8 mouse cellular contexts compared by ENCODE assay signal in the genomic region with DNA sequence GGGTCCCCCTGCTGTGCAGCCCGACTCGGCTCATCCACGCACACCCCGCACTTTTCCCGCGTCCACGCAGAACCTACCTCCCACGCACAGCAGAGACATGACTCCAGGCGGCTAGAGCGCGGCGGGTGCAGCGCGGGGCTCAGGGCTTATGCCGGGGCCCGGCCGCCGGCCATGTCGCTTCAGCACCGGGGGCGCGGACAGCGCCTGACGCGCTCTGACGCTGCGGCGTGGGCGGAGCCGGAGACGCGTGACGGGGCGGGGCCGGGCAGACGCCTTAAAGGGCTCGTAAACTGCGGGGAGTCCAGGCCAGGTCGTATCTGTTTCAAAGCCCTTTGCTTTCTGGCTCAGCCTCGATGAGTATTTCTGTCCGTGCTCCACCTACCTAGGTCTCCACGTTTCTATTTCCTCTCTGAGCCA. TPM values are rescaled to one million over a fixed set of nuclear protein-coding genes. Genes with fewer than 3 reads are reported as not detected.
DNase-seq lines count a peak whose midpoint lies in the region; ATAC-seq and TF ChIP-seq lines count a peak whose summit lies in the region.

A gene (minus strand): TSS at position 209 of the 417 bp plus-strand sequence.

- WGBS in heart, embryonic 13.5 days: under 1% methylated on average over 42 of the region's 42 CpGs
- under 1% methylated on average over 42 of the region's 42 CpGs for WGBS in kidney, postnatal 0 days
- 0% methylated on average over 42 of the region's 42 CpGs for WGBS in liver, embryonic 11.5 days

- DNase-seq in CD4-positive helper T cell, adult 2 months (ENCODE audit: low read depth, low spot score): peak; percentile 91
- peak; percentile 79 for DNase-seq in brain, embryonic 18.5 days (ENCODE audit: low read depth, low spot score)
- DNase-seq in kidney, postnatal 0 days (ENCODE audit: low spot score): peak; percentile 89
- peak; percentile 90 for DNase-seq in liver, embryonic 11.5 days (ENCODE audit: low spot score)
- DNase-seq in spleen, postnatal 4 days (ENCODE audit: low spot score in 2 of 2): peak; percentile 90 to 98

- peaks cover 50% of the 10 kb centered on the region for H3K27me3 ChIP-seq in erythroblast, embryonic 14.5 days (ENCODE audit: control insufficient read depth)
- H3K27me3 ChIP-seq in heart, embryonic 13.5 days (replicated peaks): peaks cover 8% of the 10 kb centered on the region
- H3K27me3 ChIP-seq in kidney, postnatal 0 days (ENCODE audit: insufficient read depth, low read length): peaks cover 5% of the 10 kb centered on the region; the same call in 1 of the 2 replicates
- peaks cover 33% of the 10 kb centered on the region for H3K27me3 ChIP-seq in liver, embryonic 11.5 days (replicated peaks; ENCODE audit: control insufficient read depth, insufficient read depth, low read length)
- no peaks in the 10 kb centered on the region for H3K27me3 ChIP-seq in myocyte (ENCODE audit: control insufficient read depth, insufficient read depth, insufficient read length)

- H3K9me3 ChIP-seq in erythroblast, embryonic 14.5 days (ENCODE audit: control insufficient read depth, low read length): no peaks in the 10 kb centered on the region
- no peaks in the 10 kb centered on the region for H3K9me3 ChIP-seq in heart, embryonic 13.5 days
- no peaks in the 10 kb centered on the region for H3K9me3 ChIP-seq in kidney, postnatal 0 days (replicated peaks; ENCODE audit: low read length)
- H3K9me3 ChIP-seq in liver, embryonic 11.5 days (ENCODE audit: control insufficient read depth, low read length): no peaks in the 10 kb centered on the region

- ATAC-seq in heart, embryonic 13.5 days (ENCODE audit: extremely low read depth, insufficient number of reproducible peaks, low FRiP score, low TSS enrichment): no peak; the same call in 1 of the 2 replicates
- peak; percentile 43 for ATAC-seq in kidney, postnatal 0 days (replicated peaks; ENCODE audit: low FRiP score, low read depth)
- ATAC-seq in liver, embryonic 11.5 days (replicated peaks; ENCODE audit: low FRiP score): peak; percentile 62

- H3ac ChIP-seq in myocyte (ENCODE audit: control insufficient read depth, insufficient read length): no peak within 1 kb of the TSS

- TF ChIP-seq CTCF in kidney, postnatal 0 days (IDR thresholded peaks at IDR 0.05; ENCODE audit: low read depth): no peak

- H3K4me2 ChIP-seq in heart, embryonic 13.5 days: peak within 1 kb of the TSS; percentile 82
- H3K4me2 ChIP-seq in kidney, postnatal 0 days (ENCODE audit: low read length): peak within 1 kb of the TSS; percentile 81
- peak within 1 kb of the TSS; percentile 99 for H3K4me2 ChIP-seq in liver, embryonic 11.5 days
- peak within 1 kb of the TSS; percentile 85 for H3K4me2 ChIP-seq in myocyte (ENCODE audit: low read depth)

- peaks cover 25% of the 10 kb centered on the region for H3K4me1 ChIP-seq in erythroblast, embryonic 14.5 days (ENCODE audit: control insufficient read depth)
- H3K4me1 ChIP-seq in heart, embryonic 13.5 days: peaks cover 58% of the 10 kb centered on the region
- peaks cover 27% of the 10 kb centered on the region for H3K4me1 ChIP-seq in kidney, postnatal 0 days (replicated peaks; ENCODE audit: insufficient read depth, low read length)
- H3K4me1 ChIP-seq in liver, embryonic 11.5 days (replicated peaks; ENCODE audit: control insufficient read depth, insufficient read depth, low read length): peaks cover 28% of the 10 kb centered on the region

- H3K9ac ChIP-seq in heart, embryonic 13.5 days: peak within 1 kb of the TSS; percentile 73
- H3K9ac ChIP-seq in kidney, postnatal 0 days (ENCODE audit: low read depth, low read length): no peak within 1 kb of the TSS
- peak within 1 kb of the TSS; percentile 15; the same call in 1 of the 2 replicates for H3K9ac ChIP-seq in liver, embryonic 11.5 days (ENCODE audit: low read depth, low read length)

- no peak within 1 kb of the TSS; the same call in 1 of the 2 replicates for H3K27ac ChIP-seq in heart, embryonic 13.5 days (replicated peaks)
- no peak within 1 kb of the TSS for H3K27ac ChIP-seq in kidney, postnatal 0 days
- H3K27ac ChIP-seq in liver, embryonic 11.5 days (ENCODE audit: low read depth, low read length): no peak within 1 kb of the TSS

- no peaks in the 10 kb centered on the region for H3K36me3 ChIP-seq in erythroblast, embryonic 14.5 days (ENCODE audit: control insufficient read depth)
- no peaks in the 10 kb centered on the region for H3K36me3 ChIP-seq in heart, embryonic 13.5 days
- H3K36me3 ChIP-seq in kidney, postnatal 0 days (ENCODE audit: insufficient read depth, low read length): no peaks in the 10 kb centered on the region
- H3K36me3 ChIP-seq in liver, embryonic 11.5 days (ENCODE audit: control insufficient read depth, insufficient read depth, low read length): no peaks in the 10 kb centered on the region
- no peaks in the 10 kb centered on the region for H3K36me3 ChIP-seq in myocyte (ENCODE audit: control insufficient read depth, insufficient read depth)

- H3K4me3 ChIP-seq in erythroblast, embryonic 14.5 days (replicated peaks): peak within 1 kb of the TSS; percentile 59
- H3K4me3 ChIP-seq in heart, embryonic 13.5 days: peak within 1 kb of the TSS; percentile 53
- H3K4me3 ChIP-seq in kidney, postnatal 0 days (replicated peaks; ENCODE audit: low read depth, low read length): peak within 1 kb of the TSS; percentile 41
- peak within 1 kb of the TSS; percentile 63 for H3K4me3 ChIP-seq in liver, embryonic 11.5 days (ENCODE audit: low read depth, low read length)
- peak within 1 kb of the TSS; percentile 44 for H3K4me3 ChIP-seq in myocyte

- H3K79me2 ChIP-seq in myocyte (ENCODE audit: control insufficient read depth, insufficient read depth): no peaks in the 10 kb centered on the region

- no peak for TF ChIP-seq POLR2A in myocyte (IDR thresholded peaks at IDR 0.05; ENCODE audit: insufficient read length, low read depth)

TF ChIP-seq in myocyte, 11 proteins besides CTCF, POLR2A, EP300 and RAD21:
- TF ChIP-seq TCF3 (IDR thresholded peaks at IDR 0.05; ENCODE audit: insufficient read length, low read depth) (peak; percentile 6), MYOG (IDR thresholded peaks at IDR 0.05; ENCODE audit: control insufficient read depth in 1 of 3, insufficient read depth in 1 of 3, insufficient read length in 2 of 3, low read depth in 2 of 3) (peak in 1 of 3 experiments; percentile 27), REST (IDR thresholded peaks at IDR 0.05; ENCODE audit: insufficient read depth, insufficient read length) (peak; percentile 85), TCF12 (IDR thresholded peaks at IDR 0.05; ENCODE audit: insufficient read depth, poor library complexity, severe bottlenecking) (no peak), MYOD1 (IDR thresholded peaks at IDR 0.05; ENCODE audit: control insufficient read depth in 1 of 3, insufficient read length in 2 of 3, low read depth in 2 of 3) (no peak), USF1 (IDR thresholded peaks at IDR 0.05; ENCODE audit: low read depth) (peak; percentile 24), SRF (IDR thresholded peaks at IDR 0.05; ENCODE audit: control insufficient read depth, insufficient read length, low read depth) (no peak)
TF ChIP-seq in myocyte: peak in this region for 4.

RNA-seq across cellular contexts. Expression of the gene that starts here (rescaled TPM):
- polyA plus RNA-seq in erythroblast, embryonic 14.5 days (2012): 0.01 TPM in 1 of 2 replicates, not detected in the other
- 0.39 and 0.40 TPM in 2 replicates for polyA plus RNA-seq in heart, embryonic 13.5 days (2015; fragmentation: Nextera tagmentation; extraction: Ambion mirVana)
- 0.50 and 0.60 TPM in 2 replicates for polyA plus RNA-seq in kidney, postnatal 0 days (2015; fragmentation: Nextera tagmentation; extraction: Ambion mirVana)
- polyA plus RNA-seq in liver, embryonic 11.5 days (2014; fragmentation: Nextera tagmentation; extraction: Ambion mirVana): 0.41 and 0.45 TPM in 2 replicates
- polyA plus RNA-seq in myocyte (2012; fragmentation: generic; extraction: Trizol): 4.6 TPM

Comparison
In these comparisons a context has a peak if more than half of its experiments do, and no peak if none do; other contexts are left out.
1. Peak in DNase-seq, ATAC-seq, H3K4me3 ChIP-seq and H3K4me2 ChIP-seq in kidney, postnatal 0 days; RNA of the gene not detected or under 1 TPM.
2. Peak in DNase-seq, ATAC-seq, H3K4me3 ChIP-seq, H3K9ac ChIP-seq and H3K4me2 ChIP-seq in liver, embryonic 11.5 days; RNA of the gene not detected or under 1 TPM.